Mouse (Mus musculus) liver, embryonic 14.5 days (tissue): ENCODE results near the gene Hmgb1.

Experiments
- CTCF ChIP-seq: IDR thresholded peaks from 2 replicates; pipeline ENCODE4 v1.5.1; 2016; ENCODE audit warnings: antibody characterized with exemption, low read depth, control low read depth
- EP300 ChIP-seq: IDR thresholded peaks from 2 replicates; pipeline ENCODE4 v1.6.1; 2016; ENCODE audit warnings: antibody characterized with exemption, low read depth

GRCm38 (mm10) chr5:149089860-149090259 lies 94.4 kb downstream of the Hmgb1 start:
- TF ChIP-seq CTCF (no peak), EP300 (no peak)
